Mouse (Mus musculus) kidney, adult 11 months (tissue): ENCODE data around the gene Tcf23.
A peak's percentile ranks its signal among the peaks of the same experiment; 100 is the strongest.

Experiments
- DNase-seq: peaks from one replicate; pipeline ENCODE4 v3.0.0; 2022

Tcf23 gene

DNA sequence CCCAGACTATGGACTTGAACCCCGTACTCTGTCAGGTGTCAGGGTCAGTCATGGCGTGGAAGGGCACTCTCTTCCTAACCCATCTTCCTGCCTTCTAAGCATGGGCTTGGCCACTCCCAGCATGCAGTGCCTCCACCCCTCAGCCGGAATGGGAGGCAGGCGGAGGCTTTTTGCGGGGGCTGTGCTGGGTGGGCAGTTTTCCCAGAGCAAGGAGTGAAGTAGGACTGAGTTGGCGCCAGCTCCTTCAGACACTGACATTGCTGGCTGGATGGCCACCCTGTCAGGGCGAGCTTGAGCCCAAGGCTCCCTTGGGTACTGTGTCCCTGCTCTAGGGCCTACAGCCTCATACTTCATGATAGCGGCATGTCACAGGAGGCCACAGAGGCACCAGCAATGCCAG is at the start of gene Tcf23:
Gene Tcf23, plus strand, starts transcription at position 247 of the 400 bp plus-strand sequence.
- DNase-seq, result peak; percentile 19

- DNase-seq, result no peak
These were observed 49.8 kb upstream of the Tcf23 start for GRCm38 (mm10) chr5:30918691-30919090.

DNA sequence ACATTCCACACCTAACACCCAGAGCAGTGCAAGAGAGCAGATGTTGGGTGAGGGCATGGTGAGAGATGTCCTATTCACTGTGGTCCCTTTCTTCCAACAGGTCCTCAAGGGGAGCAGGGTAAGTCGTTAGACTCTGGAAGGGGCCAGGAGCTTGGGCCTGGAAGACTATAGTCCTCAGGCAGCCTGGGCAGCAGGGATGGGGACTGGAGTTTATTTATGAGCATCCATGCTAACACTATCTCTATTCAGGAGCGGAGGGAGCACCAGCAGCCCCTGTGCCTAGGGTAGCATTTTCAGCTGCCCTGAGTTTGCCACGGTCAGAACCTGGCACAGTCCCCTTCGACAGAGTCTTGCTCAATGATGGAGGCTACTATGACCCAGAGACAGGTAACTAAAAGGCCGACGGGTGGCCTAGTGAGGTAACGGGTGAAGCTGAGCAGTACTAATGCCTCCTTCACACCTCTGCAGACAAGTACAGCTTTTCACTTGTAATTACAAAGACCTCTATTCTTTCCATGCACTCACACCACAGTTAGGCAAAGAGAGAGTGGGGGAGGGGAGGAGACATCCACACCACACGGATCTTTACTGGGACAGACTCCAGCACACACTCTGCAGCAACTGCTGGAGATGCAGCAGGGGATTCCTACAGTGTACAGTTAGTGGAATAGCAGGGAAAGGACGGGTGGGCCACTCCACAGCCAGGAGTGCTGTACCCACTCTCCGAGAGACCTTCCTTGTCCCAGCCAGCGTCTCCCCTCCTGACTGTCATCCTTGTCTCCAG is 48.4 kb upstream of the Tcf23 start:
- DNase-seq, result no peak

DNA sequence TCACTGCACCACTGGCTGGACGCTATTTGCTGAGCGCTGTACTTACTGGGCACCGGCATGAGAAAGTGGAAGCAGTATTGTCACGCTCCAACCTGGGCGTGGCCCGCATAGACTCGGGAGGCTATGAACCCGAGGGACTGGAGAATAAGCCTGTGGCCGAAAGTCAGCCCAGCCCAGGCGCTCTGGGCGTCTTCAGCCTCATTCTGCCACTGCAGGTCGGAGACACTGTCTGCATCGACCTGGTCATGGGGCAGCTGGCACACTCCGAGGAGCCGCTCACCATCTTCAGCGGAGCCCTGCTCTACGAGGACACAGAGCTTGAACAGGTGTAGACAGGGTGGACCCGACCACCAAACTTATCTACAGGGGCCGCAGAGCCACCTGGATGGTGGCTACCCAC is 47.8 kb upstream of the Tcf23 start:
- peak; percentile 65 for DNase-seq

DNA sequence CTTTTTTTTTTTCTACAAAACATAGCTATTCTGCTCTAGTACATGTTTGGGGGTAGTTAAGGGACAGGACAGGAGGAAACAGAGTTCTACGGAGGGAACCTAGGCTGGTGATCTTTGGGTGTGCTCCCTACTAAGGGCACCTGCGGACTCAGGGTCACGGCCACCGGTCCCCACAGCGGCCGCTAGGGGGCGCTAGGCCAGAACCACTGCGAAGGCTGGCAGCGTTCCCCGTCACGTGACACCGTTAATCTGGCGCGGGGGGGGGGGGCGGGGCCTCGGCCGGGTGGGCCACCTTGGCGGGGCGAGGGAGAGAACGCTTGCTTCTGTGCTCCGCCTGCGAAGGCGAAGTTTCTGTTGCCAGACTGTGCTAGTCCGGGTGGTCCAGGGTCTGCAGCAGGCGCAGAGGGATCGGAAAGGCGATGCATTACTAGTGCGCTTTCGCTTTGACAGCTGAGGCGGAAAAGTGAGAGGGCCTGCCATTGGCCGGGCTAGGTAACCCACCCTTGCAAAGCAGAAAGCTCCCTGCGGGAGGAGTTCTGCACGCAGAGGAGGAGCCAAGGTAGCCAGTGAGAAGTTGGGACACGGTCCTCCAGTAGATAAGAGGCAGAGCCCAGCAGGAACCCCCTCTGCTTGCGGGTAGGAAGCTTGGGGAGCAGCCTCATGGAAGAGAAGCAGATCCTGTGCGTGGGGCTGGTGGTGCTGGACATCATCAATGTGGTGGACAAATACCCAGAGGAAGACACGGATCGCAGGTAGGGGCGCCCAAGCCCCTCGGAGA is 47.0 kb upstream of the Tcf23 start, which contains the start of gene Khk:
Gene Khk, plus strand, starts transcription at position 176 of the 778 bp plus-strand sequence.
- peak; percentile 93 for DNase-seq

DNA sequence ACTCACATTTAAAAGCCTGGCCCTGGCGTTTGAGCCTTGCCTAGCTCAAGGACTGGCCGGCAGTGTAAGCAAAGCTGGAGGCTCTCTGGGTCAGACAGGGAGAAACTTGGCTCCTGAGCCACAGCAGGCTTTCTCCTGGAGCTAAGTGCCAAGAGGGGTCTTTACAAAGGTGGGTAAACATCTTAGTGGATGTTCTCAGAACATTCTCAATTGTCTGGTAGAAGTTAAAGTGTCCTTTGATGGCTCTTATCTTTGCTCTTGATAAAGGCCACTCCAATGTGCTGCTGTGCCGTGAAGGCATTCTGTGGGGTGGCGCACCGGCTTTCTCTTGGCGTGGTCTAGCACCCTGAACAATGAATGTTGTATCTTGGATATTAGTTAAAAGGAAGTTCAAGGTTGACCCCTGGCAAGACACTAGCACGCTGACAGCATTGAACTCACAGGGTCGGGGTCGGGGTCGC is 45.9 kb upstream of the Tcf23 start:
- DNase-seq, result no peak

- no peak for DNase-seq
These were observed 45.3 kb upstream of the Tcf23 start for GRCm38 (mm10) chr5:30923119-30923518.

- peak; percentile 32 for DNase-seq
These were observed 43.8 kb upstream of the Tcf23 start for GRCm38 (mm10) chr5:30924614-30925013.

GRCm38 (mm10) chr5:30925217-30925616 is 43.2 kb upstream of the Tcf23 start:
- peak; percentile 95 for DNase-seq

DNA sequence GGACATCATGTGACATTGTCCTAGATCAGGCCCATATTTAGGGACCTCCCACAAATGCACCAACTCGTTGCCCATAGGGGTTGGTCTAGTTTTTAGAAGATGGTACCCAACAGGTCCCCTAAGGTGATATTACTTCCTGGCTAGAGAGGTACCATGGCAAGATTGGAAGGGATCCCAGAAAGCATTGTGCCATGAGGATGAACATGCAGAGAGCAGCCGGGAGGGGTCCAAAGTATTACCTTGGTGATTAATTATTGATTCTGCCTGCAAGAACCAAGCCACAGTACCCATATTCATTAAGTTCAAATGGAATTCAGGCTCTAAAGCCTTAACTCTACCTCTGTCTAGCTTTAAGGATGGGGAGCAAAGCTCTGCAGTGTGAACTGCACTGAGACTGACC is 42.4 kb upstream of the Tcf23 start:
- peak; percentile 88 for DNase-seq

- peak; percentile 47 for DNase-seq
These were observed 40.4 kb upstream of the Tcf23 start for GRCm38 (mm10) chr5:30927945-30928529.

DNA sequence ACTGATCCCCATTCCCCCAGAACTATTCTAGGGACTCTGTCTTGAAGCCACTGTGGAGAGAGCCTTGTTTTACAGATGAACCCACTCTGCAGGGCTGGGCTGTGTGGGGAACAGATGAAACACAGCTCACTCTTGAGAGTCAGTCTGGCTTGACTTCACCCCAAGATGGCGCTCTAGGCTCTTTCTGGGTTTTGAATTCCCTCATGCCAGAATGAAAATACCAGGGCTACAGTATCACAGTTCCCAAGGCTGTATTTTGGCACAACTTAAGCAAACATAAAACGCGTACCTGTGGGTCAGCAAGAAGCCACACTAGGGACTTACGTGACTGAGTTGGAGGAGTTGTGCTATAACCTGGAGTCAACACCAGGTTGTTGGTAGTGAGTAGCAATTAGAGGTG is 38.3 kb upstream of the Tcf23 start:
- peak; percentile 61 for DNase-seq

DNA sequence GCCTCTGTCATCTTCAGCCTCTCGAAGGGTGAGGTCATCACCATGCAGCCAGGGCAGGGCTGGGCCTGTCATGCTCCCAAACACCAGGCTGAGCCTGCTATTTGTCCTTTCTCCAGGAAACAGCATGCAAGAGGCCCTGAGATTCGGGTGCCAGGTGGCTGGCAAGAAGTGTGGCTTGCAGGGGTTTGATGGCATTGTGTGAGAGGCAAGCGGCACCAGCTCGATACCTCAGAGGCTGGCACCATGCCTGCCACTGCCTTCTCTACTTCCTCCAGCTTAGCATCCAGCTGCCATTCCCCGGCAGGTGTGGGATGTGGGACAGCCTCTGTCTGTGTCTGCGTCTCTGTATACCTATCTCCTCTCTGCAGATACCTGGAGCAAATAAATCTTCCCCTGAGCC is 37.6 kb upstream of the Tcf23 start:
- no peak for DNase-seq

GRCm38 (mm10) chr5:30931378-30931777 is 37.1 kb upstream of the Tcf23 start:
- DNase-seq, result no peak

DNA sequence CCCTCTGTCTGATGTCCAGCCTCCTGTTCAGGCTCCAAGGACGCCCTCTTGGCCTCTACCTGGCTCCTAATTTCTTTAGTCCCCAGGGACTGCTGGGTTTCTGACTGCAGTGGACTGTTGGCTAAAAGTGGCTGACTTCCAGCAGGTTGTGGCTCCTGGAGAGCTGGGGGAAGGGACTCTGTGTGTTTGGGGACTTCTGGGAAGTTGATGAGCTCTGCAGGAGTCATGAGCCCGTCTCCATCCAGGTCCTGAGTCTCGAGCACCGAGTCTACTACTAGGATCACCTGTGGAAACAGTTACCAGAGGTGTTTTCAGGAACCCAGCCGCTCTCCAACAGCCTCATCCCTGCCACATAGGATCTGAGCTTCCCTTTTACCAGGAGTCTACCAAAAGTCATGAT is 34.8 kb upstream of the Tcf23 start:
- DNase-seq, result no peak

GRCm38 (mm10) chr5:30934725-30935461 is 33.6 kb upstream of the Tcf23 start:
- no peak for DNase-seq

GRCm38 (mm10) chr5:30943004-30943403 is 25.5 kb upstream of the Tcf23 start:
- DNase-seq, result peak; percentile 40

GRCm38 (mm10) chr5:30944344-30944743 is 24.1 kb upstream of the Tcf23 start:
- DNase-seq, result peak; percentile 61

GRCm38 (mm10) chr5:30944956-30945781 is 23.3 kb upstream of the Tcf23 start, which contains the start of gene Cgref1:
Gene Cgref1 (minus strand): TSS chr5:30945591.
- peak; percentile 78 for DNase-seq

- DNase-seq, result peak; percentile 76
These were observed 19.8 kb upstream of the Tcf23 start for GRCm38 (mm10) chr5:30948620-30949019.

GRCm38 (mm10) chr5:30949654-30950326 is 18.7 kb upstream of the Tcf23 start:
- peak; percentile 93 for DNase-seq
